Mouse (Mus musculus) thymus, adult 2 months (tissue): ENCODE data around the gene Gart.

Experiments
- CTCF ChIP-seq: fragments of 200-500 bp; IDR thresholded peaks from 2 replicates; pipeline ENCODE4 v1.5.1; 2012; ENCODE audit warnings: mild to moderate bottlenecking, control low read depth, low read length, moderate library complexity, borderline replicate concordance; ENCODE audit not compliant: control insufficient read depth, poor library complexity, insufficient read depth; ENCODE audit errors: extremely low read depth
- POLR2A ChIP-seq: fragments of 200-500 bp; IDR thresholded peaks from 2 replicates; pipeline ENCODE4 v1.6.1; 2012; ENCODE audit warnings: mild to moderate bottlenecking, low read length, control low read depth, moderate library complexity; ENCODE audit not compliant: control insufficient read depth, poor library complexity, insufficient read depth; ENCODE audit errors: extremely low read depth

- no peak for TF ChIP-seq CTCF
- no peak for TF ChIP-seq POLR2A
These were observed 11.7 kb upstream of the Gart start for GRCm38 (mm10) chr16:91658471-91658870.
